Mouse (Mus musculus): ENCODE measurements around the gene Hyls1. TPM values are rescaled to one million over a fixed set of nuclear protein-coding genes. Genes with fewer than 3 reads are reported as not detected.

The Hyls1 gene
- total and polyA plus RNA-seq, 3 experiments, result 15.4 to 18.9 (median 18.3) TPM

- no peaks in the 10 kb centered on the region for H3K79me2 ChIP-seq (replicated peaks; ENCODE audit: control insufficient read depth, extremely low read depth, insufficient read depth, poor library complexity, severe bottlenecking)
- dilution Hi-C loops (cut with MboI; ENCODE audit: extremely low pct_ligation_motif_present, extremely low pct_unique_long_range_greater_than_20kb, low sequenced_read_pairs), result loop anchor here (25.0 kb wide), 1 partner anchor 254 kb away; no protein-coding TSS in a partner anchor
- TF ChIP-seq IRF4 (IDR thresholded peaks at IDR 0.05; ENCODE audit: low read depth, low read length) (no peak), MXI1 (IDR thresholded peaks at IDR 0.05; ENCODE audit: low read depth, low read length) (0 out of 2 replicates have a peak, but pooled peaks have one; percentile 25), ETS1 (conservative IDR thresholded peaks at IDR 0.05; ENCODE audit: low read depth, low read length) (no peak), RAD21 (IDR thresholded peaks at IDR 0.05; ENCODE audit: low read depth, low read length) (peak; percentile 91), UBTF (IDR thresholded peaks at IDR 0.05; ENCODE audit: low read depth, low read length) (no peak), ZC3H11A (IDR thresholded peaks at IDR 0.05; ENCODE audit: low read depth, low read length) (peak; percentile 63), MEF2A (IDR thresholded peaks at IDR 0.05; ENCODE audit: borderline replicate concordance, low read depth, low read length) (no peak), HCFC1 (IDR thresholded peaks at IDR 0.05; ENCODE audit: low read depth, low read length) (no peak), NELFE (IDR thresholded peaks at IDR 0.05; ENCODE audit: low read depth, low read length) (no peak), SMC3 (IDR thresholded peaks at IDR 0.05; ENCODE audit: low read depth, low read length) (peak; percentile 81), USF2 (conservative IDR thresholded peaks at IDR 0.05; ENCODE audit: low read depth, low read length) (no peak), PAX5 (IDR thresholded peaks at IDR 0.05; ENCODE audit: low read length) (no peak), ZKSCAN1 (IDR thresholded peaks at IDR 0.05; ENCODE audit: borderline replicate concordance, low read depth, low read length) (no peak), CTCF (conservative IDR thresholded peaks at IDR 0.05 in 1 of 2, IDR thresholded peaks at IDR 0.05 in 1 of 2; ENCODE audit: low read depth in 2 of 2, low read length in 2 of 2) (peak; percentile 61 to 91), KAT2A (IDR thresholded peaks at IDR 0.05; ENCODE audit: insufficient replicate concordance, low read length) (no peak), E2F4 (IDR thresholded peaks at IDR 0.05; ENCODE audit: insufficient replicate concordance, low read depth, low read length) (no peak), MAX (IDR thresholded peaks at IDR 0.05; ENCODE audit: low read length) (peak; percentile 56), ZNF384 (IDR thresholded peaks at IDR 0.05; ENCODE audit: low read depth, low read length) (no peak), MAZ (IDR thresholded peaks at IDR 0.05; ENCODE audit: low read depth, low read length) (no peak), JUND (conservative IDR thresholded peaks at IDR 0.05; ENCODE audit: low read depth, low read length) (no peak), MYC (IDR thresholded peaks at IDR 0.05; ENCODE audit: low read depth, low read length) (0 out of 2 replicates have a peak, but pooled peaks have one; percentile 63)
Measured at GRCm38 (mm10) chr9:35541488-35541887, 28.7 kb downstream of the Hyls1 start.

More at GRCm38 (mm10) chr9:35541488-35541887, 28.7 kb downstream of the Hyls1 start:
- peak; percentile 85 for DNase-seq (ENCODE audit: extremely low read depth)
- peaks cover 11 to 42% of the 10 kb centered on the region in 2 experiments for H3K4me1 ChIP-seq (ENCODE audit: control insufficient read depth in 1 of 2, insufficient read depth in 2 of 2)
- H3K4me2 ChIP-seq (ENCODE audit: insufficient read depth, low read depth, poor library complexity, severe bottlenecking), result peak overlapping the region; percentile 12; the same call in 1 of the 2 replicates
- H3K9ac ChIP-seq (ENCODE audit: insufficient read depth, low read depth), result no peak overlapping the region
- no peak overlapping the region for H3K27ac ChIP-seq (ENCODE audit: insufficient read depth, low read depth)
- H3K27me3 ChIP-seq (replicated peaks), result no peaks in the 10 kb centered on the region
- H3K4me3 ChIP-seq (replicated peaks in 1 of 3; ENCODE audit: low read depth in 2 of 3, low read length in 2 of 3, poor library complexity in 1 of 3), result no peak overlapping the region
- in situ Hi-C loops (cut with MboI; ENCODE audit: low pct_ligation_motif_present, low pct_unique_long_range_greater_than_20kb, low sequenced_read_pairs), result loop anchor here (10.0 to 25.0 kb wide), 2 partner anchors 337 to 504 kb away; partner anchors contain the start of genes Srpr and Tirap
- no peaks in the 10 kb centered on the region for H3K36me3 ChIP-seq (replicated peaks in 1 of 2; ENCODE audit: control insufficient read depth in 1 of 2, insufficient read depth in 1 of 2, low read length in 1 of 2)
- H3K9me3 ChIP-seq (replicated peaks; ENCODE audit: low read length), result no peaks in the 10 kb centered on the region
